Mouse (Mus musculus) CH12.LX (cell line): ENCODE measurements around the gene Pdss1. TPM values are rescaled to one million over a fixed set of nuclear protein-coding genes. Genes with fewer than 3 reads are reported as not detected.
A peak's percentile ranks its signal among the peaks of the same experiment; 100 is the strongest.

Experiments used
- DNase-seq: peaks from one replicate; pipeline ENCODE4 v3.0.0-alpha.2; 2013; ENCODE audit errors: extremely low read depth
- H3K27ac ChIP-seq: 2 replicates; pipeline ENCODE4 v1.5.1; 2012; ENCODE audit warnings: low read depth, mild to moderate bottlenecking, control low read depth, moderate library complexity; ENCODE audit not compliant: insufficient read depth
- H3K27me3 ChIP-seq: replicated peaks from 2 replicates; pipeline ENCODE3; 2012; ENCODE audit warnings: inconsistent platforms
- H3K36me3 ChIP-seq, 2 experiments: replicated peaks in 1 of 2; 2 replicates each; pipeline versions ENCODE3 to v1.6.1; 2012; ENCODE audit warnings: inconsistent platforms in 1 of 2, low read length in 1 of 2, mild to moderate bottlenecking in 1 of 2, mixed read lengths in 1 of 2, moderate library complexity in 1 of 2; ENCODE audit not compliant: control insufficient read depth in 1 of 2, insufficient read depth in 1 of 2
- H3K4me1 ChIP-seq, 2 experiments: 2 replicates each; pipeline ENCODE4 v1.6.1; 2012; ENCODE audit warnings: inconsistent platforms in 1 of 2, moderate library complexity in 1 of 2; ENCODE audit not compliant: insufficient read depth in 2 of 2, control insufficient read depth in 1 of 2
- H3K4me2 ChIP-seq: 2 replicates; pipeline ENCODE4 v1.6.1; 2012; ENCODE audit warnings: low read depth, mild to moderate bottlenecking, control low read depth; ENCODE audit not compliant: poor library complexity, insufficient read depth, severe bottlenecking
- H3K4me3 ChIP-seq, 3 experiments: fragments of 150-350 bp in 1 of 3; sonication (generic) in 1 of 3; replicated peaks in 1 of 3; 2 replicates each; pipeline versions ENCODE3 to v1.5.1; 2011 to 2012; ENCODE audit warnings: low read depth in 2 of 3, low read length in 2 of 3, mild to moderate bottlenecking in 2 of 3, moderate library complexity in 2 of 3, control low read depth in 1 of 3, improper control_type of control experiment in 1 of 3, inconsistent platforms in 1 of 3, mixed read lengths in 1 of 3; ENCODE audit not compliant: poor library complexity in 1 of 3
- H3K79me2 ChIP-seq: replicated peaks from 2 replicates; pipeline ENCODE4 v1.6.1; 2012; ENCODE audit warnings: mild to moderate bottlenecking, moderate library complexity; ENCODE audit not compliant: control insufficient read depth, poor library complexity, insufficient read depth, severe bottlenecking; ENCODE audit errors: extremely low read depth
- H3K9ac ChIP-seq: 2 replicates; pipeline ENCODE4 v1.6.1; 2012; ENCODE audit warnings: low read depth, mild to moderate bottlenecking, control low read depth, moderate library complexity; ENCODE audit not compliant: insufficient read depth
- H3K9me3 ChIP-seq: replicated peaks from 2 replicates; pipeline ENCODE3; 2012; ENCODE audit warnings: low read length, inconsistent platforms, mixed read lengths
- BHLHE40 ChIP-seq: IDR thresholded peaks from 2 replicates; pipeline ENCODE4 v1.6.1; 2011; ENCODE audit warnings: mild to moderate bottlenecking, low read depth, low read length, improper control_type of control experiment
- CHD1 ChIP-seq: IDR thresholded peaks from 2 replicates; pipeline ENCODE4 v1.6.1; 2012; ENCODE audit warnings: low read depth, low read length, improper control_type of control experiment, inconsistent platforms
- CHD2 ChIP-seq: IDR thresholded peaks from 2 replicates; pipeline ENCODE4 v1.6.1; 2011; ENCODE audit warnings: low read length, improper control_type of control experiment
- CTCF ChIP-seq, 2 experiments: IDR thresholded peaks in 1 of 2; conservative IDR thresholded peaks in 1 of 2; 2 replicates each; pipeline ENCODE4 v1.5.1; 2011 to 2012; ENCODE audit warnings: low read depth in 2 of 2, low read length in 2 of 2, improper control_type of control experiment in 1 of 2, inconsistent platforms in 1 of 2, mild to moderate bottlenecking in 1 of 2, moderate library complexity in 1 of 2
- E2F4 ChIP-seq: IDR thresholded peaks from 2 replicates; pipeline ENCODE4 v1.6.1; 2011; ENCODE audit warnings: low read depth, low read length, improper control_type of control experiment; ENCODE audit not compliant: insufficient replicate concordance
- ELF1 ChIP-seq: IDR thresholded peaks from 2 replicates; pipeline ENCODE4 v1.6.1; 2014; ENCODE audit warnings: low read depth, mild to moderate bottlenecking, inconsistent platforms, low read length, improper control_type of control experiment
- EP300 ChIP-seq: IDR thresholded peaks from 2 replicates; pipeline ENCODE4 v1.6.1; 2011; ENCODE audit warnings: low read length, improper control_type of control experiment
- ETS1 ChIP-seq: conservative IDR thresholded peaks from 2 replicates; pipeline ENCODE4 v1.6.1; 2012; ENCODE audit warnings: low read depth, mild to moderate bottlenecking, inconsistent platforms, low read length, improper control_type of control experiment, moderate library complexity
- GABPA ChIP-seq: IDR thresholded peaks from 2 replicates; pipeline ENCODE4 v1.6.1; 2012; ENCODE audit warnings: low read depth, low read length, improper control_type of control experiment, inconsistent platforms; ENCODE audit not compliant: insufficient replicate concordance
- HCFC1 ChIP-seq: IDR thresholded peaks from 2 replicates; pipeline ENCODE4 v1.6.1; 2012; ENCODE audit warnings: low read depth, mild to moderate bottlenecking, inconsistent platforms, low read length, improper control_type of control experiment
- IRF4 ChIP-seq: IDR thresholded peaks from 2 replicates; pipeline ENCODE4 v1.6.1; 2014; ENCODE audit warnings: low read depth, mild to moderate bottlenecking, inconsistent platforms, low read length, improper control_type of control experiment
- JUN ChIP-seq: IDR thresholded peaks from 2 replicates; pipeline ENCODE4 v1.6.1; 2011; ENCODE audit warnings: low read depth, mild to moderate bottlenecking, low read length, improper control_type of control experiment, moderate library complexity; ENCODE audit not compliant: insufficient read depth
- JUND ChIP-seq: conservative IDR thresholded peaks from 2 replicates; pipeline ENCODE4 v1.6.1; 2011; ENCODE audit warnings: low read depth, low read length, improper control_type of control experiment
- KAT2A ChIP-seq: IDR thresholded peaks from 2 replicates; pipeline ENCODE4 v1.6.1; 2012; ENCODE audit warnings: low read length, improper control_type of control experiment, inconsistent platforms; ENCODE audit not compliant: insufficient replicate concordance
- MAFK ChIP-seq: IDR thresholded peaks from 2 replicates; pipeline ENCODE4 v1.6.1; 2011; ENCODE audit warnings: low read length, improper control_type of control experiment; ENCODE audit not compliant: insufficient replicate concordance
- MAX ChIP-seq: IDR thresholded peaks from 2 replicates; pipeline ENCODE4 v1.6.1; 2011; ENCODE audit warnings: low read length, improper control_type of control experiment
- MAZ ChIP-seq: IDR thresholded peaks from 2 replicates; pipeline ENCODE4 v1.6.1; 2012; ENCODE audit warnings: low read depth, mild to moderate bottlenecking, inconsistent platforms, low read length, improper control_type of control experiment, moderate library complexity
- MEF2A ChIP-seq: IDR thresholded peaks from 2 replicates; pipeline ENCODE4 v1.6.1; 2014; ENCODE audit warnings: low read depth, mild to moderate bottlenecking, inconsistent platforms, low read length, improper control_type of control experiment, borderline replicate concordance
- MXI1 ChIP-seq: IDR thresholded peaks from 2 replicates; pipeline ENCODE4 v1.6.1; 2011; ENCODE audit warnings: mild to moderate bottlenecking, low read depth, low read length, improper control_type of control experiment
- MYC ChIP-seq: IDR thresholded peaks from 2 replicates; pipeline ENCODE4 v1.6.1; 2011; ENCODE audit warnings: low read depth, mild to moderate bottlenecking, improper control_type of control experiment, low read length
- NELFE ChIP-seq: IDR thresholded peaks from 2 replicates; pipeline ENCODE4 v1.6.1; 2011; ENCODE audit warnings: low read depth, low read length, improper control_type of control experiment
- NRF1 ChIP-seq: IDR thresholded peaks from 2 replicates; pipeline ENCODE4 v1.6.1; 2014; ENCODE audit warnings: low read depth, mild to moderate bottlenecking, inconsistent platforms, low read length, improper control_type of control experiment, moderate library complexity
- PAX5 ChIP-seq: IDR thresholded peaks from 2 replicates; pipeline ENCODE4 v1.6.1; 2012; ENCODE audit warnings: low read length, inconsistent platforms, mixed read lengths
- POLR2A ChIP-seq: IDR thresholded peaks from 2 replicates; pipeline ENCODE4 v1.6.1; 2011; ENCODE audit warnings: low read depth, mild to moderate bottlenecking, improper control_type of control experiment, low read length
- POLR2AphosphoS2 ChIP-seq: IDR thresholded peaks from 2 replicates; pipeline ENCODE4 v1.6.1; 2011; ENCODE audit warnings: low read depth, low read length, improper control_type of control experiment
- RAD21 ChIP-seq: IDR thresholded peaks from 2 replicates; pipeline ENCODE4 v1.6.1; 2011; ENCODE audit warnings: low read depth, mild to moderate bottlenecking, low read length, improper control_type of control experiment, moderate library complexity
- RCOR1 ChIP-seq: conservative IDR thresholded peaks from 2 replicates; pipeline ENCODE4 v1.6.1; 2012; ENCODE audit warnings: low read depth, mild to moderate bottlenecking, inconsistent platforms, low read length, improper control_type of control experiment
- SIN3A ChIP-seq: IDR thresholded peaks from 2 replicates; pipeline ENCODE4 v1.6.1; 2012; ENCODE audit warnings: low read length, improper control_type of control experiment, inconsistent platforms
- SMC3 ChIP-seq: IDR thresholded peaks from 2 replicates; pipeline ENCODE4 v1.6.1; 2011; ENCODE audit warnings: low read depth, low read length, improper control_type of control experiment
- TCF12 ChIP-seq: IDR thresholded peaks from 2 replicates; pipeline ENCODE4 v1.6.1; 2014; ENCODE audit warnings: low read depth, mild to moderate bottlenecking, inconsistent platforms, low read length, improper control_type of control experiment
- UBTF ChIP-seq: IDR thresholded peaks from 2 replicates; pipeline ENCODE4 v1.6.1; 2012; ENCODE audit warnings: low read depth, mild to moderate bottlenecking, inconsistent platforms, low read length, improper control_type of control experiment, moderate library complexity
- USF1 ChIP-seq: IDR thresholded peaks from 2 replicates; pipeline ENCODE4 v1.6.1; 2014; ENCODE audit warnings: low read depth, mild to moderate bottlenecking, inconsistent platforms, low read length, improper control_type of control experiment
- USF2 ChIP-seq: conservative IDR thresholded peaks from 2 replicates; pipeline ENCODE4 v1.6.1; 2011; ENCODE audit warnings: low read depth, low read length, improper control_type of control experiment
- ZC3H11A ChIP-seq: IDR thresholded peaks from 2 replicates; pipeline ENCODE4 v1.6.1; 2012; ENCODE audit warnings: low read depth, mild to moderate bottlenecking, inconsistent platforms, low read length, improper control_type of control experiment
- ZKSCAN1 ChIP-seq: IDR thresholded peaks from 2 replicates; pipeline ENCODE4 v1.6.1; 2012; ENCODE audit warnings: low read depth, inconsistent platforms, low read length, improper control_type of control experiment, borderline replicate concordance
- ZMIZ1 ChIP-seq: IDR thresholded peaks from 2 replicates; pipeline ENCODE4 v1.6.1; 2012; ENCODE audit warnings: low read depth, mild to moderate bottlenecking, inconsistent platforms, low read length, improper control_type of control experiment
- ZNF384 ChIP-seq: IDR thresholded peaks from 2 replicates; pipeline ENCODE4 v1.6.1; 2012; ENCODE audit warnings: low read depth, low read length, improper control_type of control experiment, inconsistent platforms
- dilution Hi-C: fragments of 300-500 bp; cut with MboI; formaldehyde crosslinking; loops from 2 replicates; pipeline ENCODE4 v1.14.3; 2020; ENCODE audit warnings: low sequenced_read_pairs; ENCODE audit not compliant: extremely low pct_unique_long_range_greater_than_20kb, extremely low pct_ligation_motif_present
- in situ Hi-C: fragments of 300-500 bp; cut with MboI; formaldehyde crosslinking; loops from 3 replicates; pipeline ENCODE4 v1.14.3; 2019; ENCODE audit warnings: low sequenced_read_pairs, low pct_ligation_motif_present, low pct_unique_long_range_greater_than_20kb, mixed read lengths
- polyA plus RNA-seq: library from polyadenylated mRNA; unstranded; fragments of >175 nt; gene quantifications from 2 replicates; pipeline ENCODE4 v1.2.1, GENCODE M21; 2012; ENCODE audit warnings: low read depth; ENCODE audit not compliant: insufficient read length
- total RNA-seq, 2 experiments: library from RNA; depleted of rRNA; stranded (reverse); fragments of 300-350 nt in 1 of 2; fragments of >200 nt in 1 of 2; gene quantifications; 2 replicates each; pipeline ENCODE4 v1.2.3; 2012 to 2014

Pdss1 gene
- total RNA-seq (2012; rRNA removed) (14.2 and 19.4 TPM in 2 replicates), total RNA-seq (2014; rRNA removed) (29.0 and 35.7 TPM in 2 replicates), polyA plus RNA-seq (26.0 and 27.6 TPM in 2 replicates)

- Histone ChIP-seq H3K27ac (peak within 1 kb of the TSS; percentile 25; the same call in 1 of the 2 replicates), H3K4me1 (peaks cover 0 to 24% of the 10 kb centered on the region in 2 experiments; a peak in 2 of 4 replicates)
- in situ Hi-C loops = no loop called here
- TF ChIP-seq RAD21 (no peak), SIN3A (peak; percentile 97), BHLHE40 (peak; percentile 91), MAFK (no peak), ETS1 (no peak), NRF1 (peak; percentile 5; the same call in 1 of the 2 replicates), MAX (peak; percentile 77), E2F4 (no peak; the same call in 1 of the 2 replicates), MYC (peak; percentile 83), EP300 (no peak), ZKSCAN1 (no peak), USF1 (no peak), CTCF (conservative IDR thresholded peaks at IDR 0.05 in 1 of 2, IDR thresholded peaks at IDR 0.05 in 1 of 2; ENCODE audit: low read depth in 2 of 2, low read length in 2 of 2) (no peak), PAX5 (no peak), CHD1 (no peak), ZMIZ1 (peak; percentile 87), SMC3 (peak; percentile 10; the same call in 1 of the 2 replicates), HCFC1 (peak; percentile 91), POLR2AphosphoS2 (peak; percentile 61; the same call in 1 of the 2 replicates), TCF12 (peak; percentile 81), MXI1 (peak; percentile 94), MAZ (peak; percentile 48; the same call in 1 of the 2 replicates), KAT2A (peak; percentile 83; the same call in 1 of the 2 replicates), POLR2A (peak; percentile 95), USF2 (no peak), UBTF (peak; percentile 93), ZC3H11A (no peak), RCOR1 (no peak), IRF4 (peak; percentile 59), CHD2 (peak; percentile 71), JUND (0 out of 2 replicates have a peak, but pooled peaks have one; percentile 33), JUN (no peak), GABPA (no peak; the same call in 1 of the 2 replicates), NELFE (peak; percentile 92), ELF1 (peak; percentile 88), MEF2A (peak; percentile 57; the same call in 1 of the 2 replicates), ZNF384 (no peak)
Measured at GRCm38 (mm10) chr2:22895282-22896273, at the start of gene Pdss1. Gene Pdss1, plus strand, starts transcription at chr2:22895522.

More at GRCm38 (mm10) chr2:22895282-22896273, at the start of gene Pdss1:
- dilution Hi-C loops = no loop called here
- H3K4me3 ChIP-seq = peak within 1 kb of the TSS; percentile 94 to 99 (median 97)
- H3K9me3 ChIP-seq = no peaks in the 10 kb centered on the region
- peak within 1 kb of the TSS; percentile 88 for H3K9ac ChIP-seq
- peaks cover 22% of the 10 kb centered on the region for H3K79me2 ChIP-seq
- peak within 1 kb of the TSS; percentile 77 for H3K4me2 ChIP-seq
- H3K36me3 ChIP-seq = peaks cover 2 to 18% of the 10 kb centered on the region in 2 experiments
- H3K27me3 ChIP-seq = no peaks in the 10 kb centered on the region
- DNase-seq = peak; percentile 95
